Mouse (Mus musculus) lung, postnatal 14 days (tissue): ENCODE results near the gene Olfr1341.
A peak's percentile ranks its signal among the peaks of the same experiment; 100 is the strongest.

ENCODE experiments used
- DNase-seq: peaks from one replicate; pipeline ENCODE4 v3.0.0; 2021

Gene Olfr1341

GRCm38 (mm10) chr4:118703223-118703622 lies at the start of gene Olfr1341:
Olfr1341 (plus strand) TSS chr4:118703523.
- DNase-seq, result no peak

GRCm38 (mm10) chr4:118658652-118659051 lies 44.7 kb upstream of the Olfr1341 start, which contains the start of gene Olfr62:
Olfr62 (plus strand) TSS chr4:118658952.
- no peak for DNase-seq

- DNase-seq, result peak; percentile 1
These were observed 16.2 kb upstream of the Olfr1341 start for GRCm38 (mm10) chr4:118687086-118687485.

- no peak for DNase-seq
These were observed 10.8 kb upstream of the Olfr1341 start, which contains the start of gene Olfr1342 for GRCm38 (mm10) chr4:118692412-118692973. Olfr1342 (minus strand) TSS chr4:118692756.

- DNase-seq, result no peak
These were observed 9.5 kb upstream of the Olfr1341 start for GRCm38 (mm10) chr4:118693812-118694211.

- no peak for DNase-seq
These were observed 4.8 kb downstream of the Olfr1341 start for GRCm38 (mm10) chr4:118708086-118708485.

- DNase-seq, result no peak
These were observed 8.3 kb downstream of the Olfr1341 start for GRCm38 (mm10) chr4:118711656-118712055.

GRCm38 (mm10) chr4:118719838-118720237 lies 16.5 kb downstream of the Olfr1341 start, which contains the start of gene Olfr1340:
Olfr1340 (plus strand) TSS chr4:118720138.
- no peak for DNase-seq

- peak; percentile 37 for DNase-seq
These were observed 18.6 kb downstream of the Olfr1341 start for GRCm38 (mm10) chr4:118721742-118722483.

- DNase-seq, result no peak
These were observed 28.6 kb downstream of the Olfr1341 start, which contains the start of gene Olfr1339 for GRCm38 (mm10) chr4:118731875-118732274. Olfr1339 (plus strand) TSS chr4:118732175.

- no peak for DNase-seq
These were observed 36.3 kb downstream of the Olfr1341 start for GRCm38 (mm10) chr4:118739574-118739973.

- DNase-seq, result no peak
These were observed 37.8 kb downstream of the Olfr1341 start for GRCm38 (mm10) chr4:118740988-118741698.

GRCm38 (mm10) chr4:118741881-118742280 lies 38.6 kb downstream of the Olfr1341 start:
- DNase-seq, result no peak

GRCm38 (mm10) chr4:118758637-118759036 lies 55.3 kb downstream of the Olfr1341 start, which contains the start of gene Olfr1338:
Olfr1338 (minus strand) TSS chr4:118758737.
- DNase-seq, result no peak
